Mouse (Mus musculus): ENCODE data around the gene Trp53bp2.

GRCm38 (mm10) chr1:182494285-182495145 is 85.5 kb downstream of the Trp53bp2 start:
- TF ChIP-seq POLR2A (IDR thresholded peaks at IDR 0.05; ENCODE audit: borderline replicate concordance, extremely low read depth, insufficient read depth, insufficient read length, poor library complexity, severe bottlenecking): no peak
- TF ChIP-seq CTCF (IDR thresholded peaks at IDR 0.05; ENCODE audit: borderline replicate concordance, extremely low read depth, insufficient read depth, insufficient read length): no peak

Data from brain, embryonic 14.5 days (tissue).